Mouse (Mus musculus): ENCODE measurements at regions not wholly inside any gene's neighbourhood (a gene's known extent, or its start where the extent isn't known, plus 50 kb on each side); places are given as distances from the start of the nearest gene placed in this dataset.
A peak's percentile ranks its signal among the peaks of the same experiment; 100 is the strongest.
"Not testable (repeated sequence)": the region's sequence is repeated elsewhere in the genome, so short reads cannot be mapped to it uniquely, and the experiment has no call there.

GRCm38 (mm10) chr3:84390769-84391168, 84.1 kb upstream of the Trim2 start:
- DNase-seq, result no peak

GRCm38 (mm10) chr3:84388486-84388885, 81.8 kb upstream of the Trim2 start:
- DNase-seq, result peak; percentile 68

DNA sequence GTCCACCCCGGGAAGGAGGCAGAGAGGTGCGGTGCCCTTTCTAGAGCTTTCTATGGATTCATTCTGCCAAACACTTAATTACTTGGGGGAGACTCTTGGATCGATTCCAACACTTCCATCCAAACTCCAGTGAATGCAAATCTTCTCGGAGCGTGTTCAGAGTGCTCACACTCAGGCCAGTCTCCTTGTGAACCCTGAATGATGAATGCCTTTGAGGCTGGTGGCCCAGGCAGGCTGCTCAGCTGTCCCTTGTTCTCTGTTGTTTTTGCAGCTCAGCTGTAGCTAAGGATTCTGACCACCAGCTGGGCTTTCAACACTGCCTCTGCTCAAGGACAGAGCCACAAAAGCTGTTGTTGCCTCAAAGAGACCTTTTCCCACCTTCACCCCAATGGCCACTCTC, 79.0 kb upstream of the Trim2 start:
- DNase-seq, result no peak

DNA sequence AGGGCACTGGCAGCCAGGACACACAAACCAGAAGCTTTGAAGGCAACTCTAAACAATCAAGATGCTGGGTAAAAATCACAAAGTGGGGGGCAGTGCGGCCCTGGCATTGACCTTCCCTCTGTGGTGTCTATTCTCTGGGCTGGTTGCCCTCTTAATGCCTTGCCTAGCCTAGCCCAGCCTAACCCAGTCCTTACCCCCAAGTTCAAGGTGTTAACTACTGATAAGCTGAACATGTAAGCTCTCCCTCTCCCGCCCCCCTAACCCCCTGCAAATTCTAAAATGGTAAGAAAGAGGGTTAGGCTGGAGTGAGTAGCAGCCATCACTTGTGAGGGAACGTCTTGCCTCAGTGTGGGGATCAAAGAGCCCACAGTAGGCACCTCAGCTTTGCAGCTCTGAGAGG, 76.9 kb upstream of the Trim2 start:
- no peak for DNase-seq

DNA sequence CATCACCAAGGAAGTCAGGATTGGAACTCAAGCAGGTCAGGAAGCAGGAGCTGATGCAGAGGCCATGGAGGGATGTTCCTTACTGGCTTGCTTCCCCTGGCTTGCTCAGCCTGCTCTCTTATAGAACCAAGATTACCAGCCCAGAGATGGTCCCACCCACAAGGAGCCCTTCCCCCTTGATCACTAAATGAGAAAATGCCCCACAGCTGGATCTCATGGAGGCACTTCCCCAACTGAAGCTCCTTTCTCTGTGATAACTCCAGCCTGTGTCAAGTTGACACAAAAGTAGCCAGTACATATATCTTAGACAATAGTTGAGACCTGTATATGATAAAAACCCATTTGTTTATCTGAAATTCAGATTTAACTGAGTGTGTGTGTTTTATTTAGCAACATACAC, 76.4 kb upstream of the Trim2 start:
- DNase-seq, result not testable (repeated sequence)

DNA sequence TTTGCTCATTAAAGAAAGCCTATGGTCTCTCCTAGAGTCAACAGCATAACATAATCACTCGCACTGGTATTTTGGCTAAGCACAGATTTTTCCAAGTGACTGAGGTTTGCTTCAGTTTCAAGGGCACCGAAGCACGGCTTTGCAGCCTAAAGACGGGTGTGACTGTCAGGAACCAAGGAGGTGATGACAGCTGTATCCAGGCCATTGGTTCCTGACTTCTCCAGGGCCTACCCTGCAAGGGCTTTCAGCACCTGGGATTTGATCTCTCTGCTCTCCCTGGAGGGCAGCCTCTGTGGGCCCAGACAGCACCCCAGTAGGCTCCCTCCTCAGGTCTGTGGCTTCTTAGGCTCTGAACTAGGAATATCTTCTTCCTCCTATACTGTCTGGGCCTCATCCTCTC, 75.3 kb upstream of the Trim2 start:
- no peak for DNase-seq

GRCm38 (mm10) chr3:84378987-84379556, 72.4 kb upstream of the Trim2 start:
- DNase-seq, result peak; percentile 78

DNA sequence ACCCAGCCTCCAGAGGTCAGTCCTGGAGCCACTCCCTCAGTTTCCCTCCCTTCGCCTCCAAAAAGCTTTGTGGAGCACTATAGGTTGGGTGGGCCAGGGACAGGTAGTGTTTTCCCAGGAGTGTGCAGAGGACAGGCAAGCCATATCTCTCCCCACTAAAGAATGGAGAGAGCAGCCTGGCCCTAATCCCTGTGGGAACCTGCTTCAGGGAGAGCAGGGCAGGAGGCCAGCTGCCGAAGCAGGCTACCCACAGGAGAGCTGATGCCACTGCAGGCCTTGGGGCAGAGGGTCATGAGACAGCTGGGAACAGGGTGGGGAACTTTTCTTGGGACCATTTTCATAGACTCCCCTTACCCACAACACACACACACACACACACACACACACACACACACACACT, 69.8 kb upstream of the Trim2 start:
- DNase-seq, result no peak

GRCm38 (mm10) chr3:84375832-84376231, 69.2 kb upstream of the Trim2 start:
- DNase-seq, result peak; percentile 82

DNA sequence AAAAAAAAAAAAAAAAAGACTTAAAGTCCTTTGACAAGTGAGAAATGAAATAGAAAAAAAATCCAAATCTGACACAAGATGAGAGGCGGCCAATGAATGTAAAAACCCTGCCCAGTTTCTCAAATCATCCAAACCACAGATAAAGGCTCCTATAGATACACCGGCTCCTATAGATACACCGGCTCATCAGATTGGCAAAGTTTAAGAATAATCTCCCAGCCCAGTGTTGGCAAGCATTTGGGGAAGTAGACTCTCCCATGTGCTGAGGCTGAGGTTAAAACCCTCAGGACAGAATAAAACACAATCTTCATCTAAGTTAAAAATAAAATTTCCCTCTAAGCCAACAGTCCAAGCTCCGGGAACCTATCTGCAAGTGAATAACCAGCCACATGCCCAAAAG, 65.2 kb upstream of the Trim2 start:
- DNase-seq, result no peak

- DNase-seq, result no peak
Observed at GRCm38 (mm10) chr3:84367145-84367740, 60.6 kb upstream of the Trim2 start.

DNA sequence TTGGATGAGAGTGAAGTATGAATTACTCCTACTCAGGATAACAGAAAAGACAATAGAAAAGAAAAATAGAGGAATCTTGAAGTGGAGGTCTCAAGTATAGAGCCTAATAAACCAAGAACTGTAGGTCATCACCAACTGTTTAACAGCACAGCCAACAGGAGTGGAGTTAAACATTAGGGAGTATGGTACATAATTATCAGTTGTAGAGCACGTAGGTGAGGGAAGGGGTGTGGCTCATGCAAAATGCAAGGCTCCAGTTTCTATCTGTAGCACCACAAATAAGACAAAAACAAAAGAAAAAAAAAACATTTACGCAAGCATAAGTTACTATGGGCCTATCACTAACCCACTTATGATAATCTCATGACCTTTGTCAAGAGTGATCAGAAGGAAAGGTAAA, 52.0 kb upstream of the Trim2 start:
- DNase-seq, result no peak

- peak; percentile 39 for DNase-seq
Observed at GRCm38 (mm10) chr3:84356690-84357014, 50.0 kb upstream of the Trim2 start.

Data from lung, postnatal 36 days (tissue).